Mouse (Mus musculus): ENCODE data around the gene Lmf1. TPM values are rescaled to one million over a fixed set of nuclear protein-coding genes. Genes with fewer than 3 reads are reported as not detected.

Gene Lmf1
- polyA plus RNA-seq, 1 experiment, result 22.4 TPM

GRCm38 (mm10) chr17:25593411-25594261 is 14.8 kb downstream of the Lmf1 start:
- Histone ChIP-seq H3K4me3 (replicated peaks; ENCODE audit: extremely low read depth, low read depth, low read length) (no peak overlapping the region), H3K4me1 (ENCODE audit: control insufficient read depth, insufficient read depth, low read length) (no peaks in the 10 kb centered on the region)
- TF ChIP-seq CTCF (IDR thresholded peaks at IDR 0.05; ENCODE audit: insufficient read depth, low read length) (no peak), POLR2A (IDR thresholded peaks at IDR 0.05; ENCODE audit: borderline replicate concordance, extremely low read depth, low read depth, low read length) (no peak)
- WGBS, result 69% methylated on average over 22 of the region's 22 CpGs
- no peak for DNase-seq

GRCm38 (mm10) chr17:25595495-25595894 is 16.6 kb downstream of the Lmf1 start:
- no peak for DNase-seq

GRCm38 (mm10) chr17:25597537-25597936 is 18.7 kb downstream of the Lmf1 start:
- DNase-seq, result no peak
- TF ChIP-seq CTCF (IDR thresholded peaks at IDR 0.05; ENCODE audit: insufficient read depth, low read length), result no peak
- TF ChIP-seq POLR2A (IDR thresholded peaks at IDR 0.05; ENCODE audit: borderline replicate concordance, extremely low read depth, low read depth, low read length), result no peak
- Histone ChIP-seq H3K4me1 (ENCODE audit: control insufficient read depth, insufficient read depth, low read length) (no peaks in the 10 kb centered on the region), H3K4me3 (replicated peaks; ENCODE audit: extremely low read depth, low read depth, low read length) (no peak overlapping the region)
- 42% methylated on average over 3 of the region's 3 CpGs for WGBS

More at GRCm38 (mm10) chr17:25595495-25595894, 16.6 kb downstream of the Lmf1 start:
- TF ChIP-seq CTCF (IDR thresholded peaks at IDR 0.05; ENCODE audit: insufficient read depth, low read length) (peak; percentile 47), POLR2A (IDR thresholded peaks at IDR 0.05; ENCODE audit: borderline replicate concordance, extremely low read depth, low read depth, low read length) (no peak)
- Histone ChIP-seq H3K4me3 (replicated peaks; ENCODE audit: extremely low read depth, low read depth, low read length) (no peak overlapping the region), H3K4me1 (ENCODE audit: control insufficient read depth, insufficient read depth, low read length) (no peaks in the 10 kb centered on the region)
- WGBS, result 64% methylated on average over 5 of the region's 5 CpGs

- H3K4me3 ChIP-seq (replicated peaks; ENCODE audit: extremely low read depth, low read depth, low read length), result no peak overlapping the region
- TF ChIP-seq CTCF (IDR thresholded peaks at IDR 0.05; ENCODE audit: insufficient read depth, low read length), result no peak
- H3K4me1 ChIP-seq (ENCODE audit: control insufficient read depth, insufficient read depth, low read length), result no peaks in the 10 kb centered on the region
- WGBS, result 68% methylated on average over 8 of the region's 8 CpGs
- no peak for DNase-seq
Observed at GRCm38 (mm10) chr17:25602366-25602765, 23.5 kb downstream of the Lmf1 start.

GRCm38 (mm10) chr17:25604234-25604633 is 25.3 kb downstream of the Lmf1 start:
- Histone ChIP-seq H3K4me3 (replicated peaks; ENCODE audit: extremely low read depth, low read depth, low read length) (no peak overlapping the region), H3K4me1 (ENCODE audit: control insufficient read depth, insufficient read depth, low read length) (no peaks in the 10 kb centered on the region)
- no peak for TF ChIP-seq CTCF (IDR thresholded peaks at IDR 0.05; ENCODE audit: insufficient read depth, low read length)
- TF ChIP-seq POLR2A (IDR thresholded peaks at IDR 0.05; ENCODE audit: borderline replicate concordance, extremely low read depth, low read depth, low read length), result no peak
- WGBS, result 39% methylated on average over 5 of the region's 5 CpGs
- DNase-seq, result no peak

- DNase-seq, result no peak
- 83% methylated on average over 11 of the region's 11 CpGs for WGBS
- TF ChIP-seq CTCF (IDR thresholded peaks at IDR 0.05; ENCODE audit: insufficient read depth, low read length), result no peak
- TF ChIP-seq POLR2A (IDR thresholded peaks at IDR 0.05; ENCODE audit: borderline replicate concordance, extremely low read depth, low read depth, low read length), result no peak
- no peak overlapping the region for H3K4me3 ChIP-seq (replicated peaks; ENCODE audit: extremely low read depth, low read depth, low read length)
- H3K4me1 ChIP-seq (ENCODE audit: control insufficient read depth, insufficient read depth, low read length), result no peaks in the 10 kb centered on the region
Observed at GRCm38 (mm10) chr17:25608137-25608785, 29.4 kb downstream of the Lmf1 start.

- 63% methylated on average over 10 of the region's 10 CpGs for WGBS
- Histone ChIP-seq H3K4me1 (ENCODE audit: control insufficient read depth, insufficient read depth, low read length) (no peaks in the 10 kb centered on the region), H3K4me3 (replicated peaks; ENCODE audit: extremely low read depth, low read depth, low read length) (no peak overlapping the region)
- DNase-seq, result no peak
- TF ChIP-seq CTCF (IDR thresholded peaks at IDR 0.05; ENCODE audit: insufficient read depth, low read length) (no peak), POLR2A (IDR thresholded peaks at IDR 0.05; ENCODE audit: borderline replicate concordance, extremely low read depth, low read depth, low read length) (no peak)
Observed at GRCm38 (mm10) chr17:25608821-25609505, 30.1 kb downstream of the Lmf1 start.

GRCm38 (mm10) chr17:25609506-25609828 is 30.6 kb downstream of the Lmf1 start:
- no peak for DNase-seq
- WGBS, result 84% methylated on average over 3 of the region's 3 CpGs

GRCm38 (mm10) chr17:25610151-25610550 is 31.3 kb downstream of the Lmf1 start:
- WGBS, result 54% methylated on average over 9 of the region's 9 CpGs
- no peak overlapping the region for H3K4me3 ChIP-seq (replicated peaks; ENCODE audit: extremely low read depth, low read depth, low read length)
- DNase-seq, result no peak
- H3K4me1 ChIP-seq (ENCODE audit: control insufficient read depth, insufficient read depth, low read length), result no peaks in the 10 kb centered on the region
- TF ChIP-seq CTCF (IDR thresholded peaks at IDR 0.05; ENCODE audit: insufficient read depth, low read length) (no peak), POLR2A (IDR thresholded peaks at IDR 0.05; ENCODE audit: borderline replicate concordance, extremely low read depth, low read depth, low read length) (no peak)

More at GRCm38 (mm10) chr17:25609506-25609828, 30.6 kb downstream of the Lmf1 start:
- Histone ChIP-seq H3K4me1 (ENCODE audit: control insufficient read depth, insufficient read depth, low read length) (no peaks in the 10 kb centered on the region), H3K4me3 (replicated peaks; ENCODE audit: extremely low read depth, low read depth, low read length) (no peak overlapping the region)
- TF ChIP-seq CTCF (IDR thresholded peaks at IDR 0.05; ENCODE audit: insufficient read depth, low read length) (no peak), POLR2A (IDR thresholded peaks at IDR 0.05; ENCODE audit: borderline replicate concordance, extremely low read depth, low read depth, low read length) (no peak)

Data from lung, adult 2 months (tissue).